Mouse (Mus musculus): ENCODE measurements around the gene Ppig. TPM values are rescaled to one million over a fixed set of nuclear protein-coding genes. Genes with fewer than 3 reads are reported as not detected.

Ppig gene
- polyA plus RNA-seq (2014; fragmentation: Illumina TruSeq; extraction: RNeasy Lipid Tissue Mini Kit (QIAGEN cat#74804); ENCODE audit: low read depth, low replicate concordance): 143 TPM

GRCm38 (mm10) chr2:69722273-69722649, at the start of gene Ppig:
Ppig (plus strand) TSS chr2:69722545.

GRCm38 (mm10) chr2:69712981-69713625, 9.2 kb upstream of the Ppig start, which contains the start of gene Fastkd1:
Fastkd1 (minus strand) TSS chr2:69713516.

DNA sequence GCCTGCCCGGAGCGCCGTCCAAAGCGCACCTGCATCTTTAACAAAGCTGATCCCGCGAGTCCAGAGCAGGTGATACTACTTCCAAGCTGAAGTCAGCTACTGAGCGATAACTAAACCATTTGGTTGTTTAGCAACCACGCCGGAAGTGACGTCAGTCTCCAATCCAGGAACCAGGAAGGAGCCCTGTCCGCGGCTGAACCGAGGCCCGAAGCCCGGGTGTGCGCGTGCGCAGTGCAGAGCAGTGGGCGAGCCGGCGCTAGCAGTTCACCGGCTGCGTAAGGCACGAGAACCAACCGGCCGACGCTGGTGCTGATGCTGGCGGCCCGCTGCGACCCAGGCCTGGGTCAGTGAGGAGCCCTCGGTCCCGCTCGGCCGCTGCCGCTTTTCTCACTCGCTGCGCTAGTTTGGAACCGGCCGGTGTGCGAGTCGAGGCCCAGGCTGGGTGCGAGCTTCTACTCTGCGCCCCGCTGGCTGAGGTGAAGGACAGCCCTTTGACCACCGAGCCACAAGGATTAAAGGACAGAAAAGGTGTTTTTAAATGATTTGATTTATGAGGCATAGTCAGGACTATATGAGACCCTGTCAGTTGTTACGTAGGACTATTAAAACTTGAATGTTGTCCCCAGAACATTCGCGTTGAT, 67.2 kb downstream of the Ppig start, which contains the start of the genes Ccdc173 and Phospho2:
TSS of gene Ccdc173 (minus strand) at position 147 of the 641 bp plus-strand sequence.
TSS of gene Phospho2 (plus strand) at position 195 of the 641 bp plus-strand sequence.

Other genes starting within 250 kb of the Ppig start
- gene Lrp2, start 136.5 kb upstream of the Ppig start, polyA plus RNA-seq (2014; fragmentation: Illumina TruSeq; extraction: RNeasy Lipid Tissue Mini Kit (QIAGEN cat#74804); ENCODE audit: low read depth, low replicate concordance): 0.39 TPM
- gene Bbs5, start 75.4 kb upstream of the Ppig start, polyA plus RNA-seq (2014; fragmentation: Illumina TruSeq; extraction: RNeasy Lipid Tissue Mini Kit (QIAGEN cat#74804); ENCODE audit: low read depth, low replicate concordance): 290 TPM
- 7.3 TPM for gene Klhl41, start 52.4 kb upstream of the Ppig start, polyA plus RNA-seq (2014; fragmentation: Illumina TruSeq; extraction: RNeasy Lipid Tissue Mini Kit (QIAGEN cat#74804); ENCODE audit: low read depth, low replicate concordance)
- 35.7 TPM for gene Fastkd1, start 9.0 kb upstream of the Ppig start, polyA plus RNA-seq (2014; fragmentation: Illumina TruSeq; extraction: RNeasy Lipid Tissue Mini Kit (QIAGEN cat#74804); ENCODE audit: low read depth, low replicate concordance)
- 399 TPM for gene Ccdc173, start 67.0 kb downstream of the Ppig start, polyA plus RNA-seq (2014; fragmentation: Illumina TruSeq; extraction: RNeasy Lipid Tissue Mini Kit (QIAGEN cat#74804); ENCODE audit: low read depth, low replicate concordance)
- 903 TPM for gene Phospho2, start 67.1 kb downstream of the Ppig start, polyA plus RNA-seq (2014; fragmentation: Illumina TruSeq; extraction: RNeasy Lipid Tissue Mini Kit (QIAGEN cat#74804); ENCODE audit: low read depth, low replicate concordance)
- 103 TPM for gene Klhl23, start 99.4 kb downstream of the Ppig start, polyA plus RNA-seq (2014; fragmentation: Illumina TruSeq; extraction: RNeasy Lipid Tissue Mini Kit (QIAGEN cat#74804); ENCODE audit: low read depth, low replicate concordance)
- 283 TPM for gene Ssb, start 139.0 kb downstream of the Ppig start, polyA plus RNA-seq (2014; fragmentation: Illumina TruSeq; extraction: RNeasy Lipid Tissue Mini Kit (QIAGEN cat#74804); ENCODE audit: low read depth, low replicate concordance)
- 20.5 TPM for gene Mettl5, start 163.1 kb downstream of the Ppig start, polyA plus RNA-seq (2014; fragmentation: Illumina TruSeq; extraction: RNeasy Lipid Tissue Mini Kit (QIAGEN cat#74804); ENCODE audit: low read depth, low replicate concordance)
- 37.1 TPM for gene Ubr3, start 174.7 kb downstream of the Ppig start, polyA plus RNA-seq (2014; fragmentation: Illumina TruSeq; extraction: RNeasy Lipid Tissue Mini Kit (QIAGEN cat#74804); ENCODE audit: low read depth, low replicate concordance)

Measured in testis, adult 10 weeks (tissue).